Mouse (Mus musculus) embryonic fibroblast, embryonic 13.5 days (primary cell): ENCODE results near the gene Mapk1ip1.

ENCODE experiments used
- CTCF ChIP-seq: IDR thresholded peaks from 2 replicates; pipeline ENCODE4 v1.5.1; 2011; ENCODE audit warnings: mild to moderate bottlenecking, control low read depth, low read length, moderate library complexity, borderline replicate concordance; ENCODE audit not compliant: insufficient read depth
- POLR2A ChIP-seq: IDR thresholded peaks from 2 replicates; pipeline ENCODE4 v1.6.1; 2011; ENCODE audit warnings: low read depth, mild to moderate bottlenecking, control low read depth, low read length, moderate library complexity

- TF ChIP-seq CTCF = no peak
- TF ChIP-seq POLR2A = no peak
Observed at GRCm38 (mm10) chr7:138845111-138845510, 962 bp downstream of the Mapk1ip1 start.
